Mouse (Mus musculus) CH12.LX (cell line): ENCODE data around the gene Ppp1r37. TPM values are rescaled to one million over a fixed set of nuclear protein-coding genes. Genes with fewer than 3 reads are reported as not detected.

ENCODE experiments used
- DNase-seq: peaks from one replicate; pipeline ENCODE4 v3.0.0-alpha.2; 2013; ENCODE audit errors: extremely low read depth
- H3K27ac ChIP-seq: 2 replicates; pipeline ENCODE4 v1.5.1; 2012; ENCODE audit warnings: low read depth, mild to moderate bottlenecking, control low read depth, moderate library complexity; ENCODE audit not compliant: insufficient read depth
- H3K27me3 ChIP-seq: replicated peaks from 2 replicates; pipeline ENCODE3; 2012; ENCODE audit warnings: inconsistent platforms
- H3K36me3 ChIP-seq, 2 experiments: replicated peaks in 1 of 2; 2 replicates each; pipeline versions ENCODE3 to v1.6.1; 2012; ENCODE audit warnings: inconsistent platforms in 1 of 2, low read length in 1 of 2, mild to moderate bottlenecking in 1 of 2, mixed read lengths in 1 of 2, moderate library complexity in 1 of 2; ENCODE audit not compliant: control insufficient read depth in 1 of 2, insufficient read depth in 1 of 2
- H3K4me1 ChIP-seq, 2 experiments: 2 replicates each; pipeline ENCODE4 v1.6.1; 2012; ENCODE audit warnings: inconsistent platforms in 1 of 2, moderate library complexity in 1 of 2; ENCODE audit not compliant: insufficient read depth in 2 of 2, control insufficient read depth in 1 of 2
- H3K4me2 ChIP-seq: 2 replicates; pipeline ENCODE4 v1.6.1; 2012; ENCODE audit warnings: low read depth, mild to moderate bottlenecking, control low read depth; ENCODE audit not compliant: poor library complexity, insufficient read depth, severe bottlenecking
- H3K4me3 ChIP-seq, 3 experiments: fragments of 150-350 bp in 1 of 3; sonication (generic) in 1 of 3; replicated peaks in 1 of 3; 2 replicates each; pipeline versions ENCODE3 to v1.5.1; 2011 to 2012; ENCODE audit warnings: low read depth in 2 of 3, low read length in 2 of 3, mild to moderate bottlenecking in 2 of 3, moderate library complexity in 2 of 3, control low read depth in 1 of 3, improper control_type of control experiment in 1 of 3, inconsistent platforms in 1 of 3, mixed read lengths in 1 of 3; ENCODE audit not compliant: poor library complexity in 1 of 3
- H3K79me2 ChIP-seq: replicated peaks from 2 replicates; pipeline ENCODE4 v1.6.1; 2012; ENCODE audit warnings: mild to moderate bottlenecking, moderate library complexity; ENCODE audit not compliant: control insufficient read depth, poor library complexity, insufficient read depth, severe bottlenecking; ENCODE audit errors: extremely low read depth
- H3K9ac ChIP-seq: 2 replicates; pipeline ENCODE4 v1.6.1; 2012; ENCODE audit warnings: low read depth, mild to moderate bottlenecking, control low read depth, moderate library complexity; ENCODE audit not compliant: insufficient read depth
- H3K9me3 ChIP-seq: replicated peaks from 2 replicates; pipeline ENCODE3; 2012; ENCODE audit warnings: low read length, inconsistent platforms, mixed read lengths
- CHD1 ChIP-seq: IDR thresholded peaks from 2 replicates; pipeline ENCODE4 v1.6.1; 2012; ENCODE audit warnings: low read depth, low read length, improper control_type of control experiment, inconsistent platforms
- CTCF ChIP-seq, 2 experiments: IDR thresholded peaks in 1 of 2; conservative IDR thresholded peaks in 1 of 2; 2 replicates each; pipeline ENCODE4 v1.5.1; 2011 to 2012; ENCODE audit warnings: low read depth in 2 of 2, low read length in 2 of 2, improper control_type of control experiment in 1 of 2, inconsistent platforms in 1 of 2, mild to moderate bottlenecking in 1 of 2, moderate library complexity in 1 of 2
- E2F4 ChIP-seq: IDR thresholded peaks from 2 replicates; pipeline ENCODE4 v1.6.1; 2011; ENCODE audit warnings: low read depth, low read length, improper control_type of control experiment; ENCODE audit not compliant: insufficient replicate concordance
- ELF1 ChIP-seq: IDR thresholded peaks from 2 replicates; pipeline ENCODE4 v1.6.1; 2014; ENCODE audit warnings: low read depth, mild to moderate bottlenecking, inconsistent platforms, low read length, improper control_type of control experiment
- EP300 ChIP-seq: IDR thresholded peaks from 2 replicates; pipeline ENCODE4 v1.6.1; 2011; ENCODE audit warnings: low read length, improper control_type of control experiment
- ETS1 ChIP-seq: conservative IDR thresholded peaks from 2 replicates; pipeline ENCODE4 v1.6.1; 2012; ENCODE audit warnings: low read depth, mild to moderate bottlenecking, inconsistent platforms, low read length, improper control_type of control experiment, moderate library complexity
- GABPA ChIP-seq: IDR thresholded peaks from 2 replicates; pipeline ENCODE4 v1.6.1; 2012; ENCODE audit warnings: low read depth, low read length, improper control_type of control experiment, inconsistent platforms; ENCODE audit not compliant: insufficient replicate concordance
- HCFC1 ChIP-seq: IDR thresholded peaks from 2 replicates; pipeline ENCODE4 v1.6.1; 2012; ENCODE audit warnings: low read depth, mild to moderate bottlenecking, inconsistent platforms, low read length, improper control_type of control experiment
- IRF4 ChIP-seq: IDR thresholded peaks from 2 replicates; pipeline ENCODE4 v1.6.1; 2014; ENCODE audit warnings: low read depth, mild to moderate bottlenecking, inconsistent platforms, low read length, improper control_type of control experiment
- JUN ChIP-seq: IDR thresholded peaks from 2 replicates; pipeline ENCODE4 v1.6.1; 2011; ENCODE audit warnings: low read depth, mild to moderate bottlenecking, low read length, improper control_type of control experiment, moderate library complexity; ENCODE audit not compliant: insufficient read depth
- JUND ChIP-seq: conservative IDR thresholded peaks from 2 replicates; pipeline ENCODE4 v1.6.1; 2011; ENCODE audit warnings: low read depth, low read length, improper control_type of control experiment
- KAT2A ChIP-seq: IDR thresholded peaks from 2 replicates; pipeline ENCODE4 v1.6.1; 2012; ENCODE audit warnings: low read length, improper control_type of control experiment, inconsistent platforms; ENCODE audit not compliant: insufficient replicate concordance
- MAZ ChIP-seq: IDR thresholded peaks from 2 replicates; pipeline ENCODE4 v1.6.1; 2012; ENCODE audit warnings: low read depth, mild to moderate bottlenecking, inconsistent platforms, low read length, improper control_type of control experiment, moderate library complexity
- MEF2A ChIP-seq: IDR thresholded peaks from 2 replicates; pipeline ENCODE4 v1.6.1; 2014; ENCODE audit warnings: low read depth, mild to moderate bottlenecking, inconsistent platforms, low read length, improper control_type of control experiment, borderline replicate concordance
- MXI1 ChIP-seq: IDR thresholded peaks from 2 replicates; pipeline ENCODE4 v1.6.1; 2011; ENCODE audit warnings: mild to moderate bottlenecking, low read depth, low read length, improper control_type of control experiment
- MYC ChIP-seq: IDR thresholded peaks from 2 replicates; pipeline ENCODE4 v1.6.1; 2011; ENCODE audit warnings: low read depth, mild to moderate bottlenecking, improper control_type of control experiment, low read length
- NELFE ChIP-seq: IDR thresholded peaks from 2 replicates; pipeline ENCODE4 v1.6.1; 2011; ENCODE audit warnings: low read depth, low read length, improper control_type of control experiment
- NRF1 ChIP-seq: IDR thresholded peaks from 2 replicates; pipeline ENCODE4 v1.6.1; 2014; ENCODE audit warnings: low read depth, mild to moderate bottlenecking, inconsistent platforms, low read length, improper control_type of control experiment, moderate library complexity
- PAX5 ChIP-seq: IDR thresholded peaks from 2 replicates; pipeline ENCODE4 v1.6.1; 2012; ENCODE audit warnings: low read length, inconsistent platforms, mixed read lengths
- POLR2AphosphoS2 ChIP-seq: IDR thresholded peaks from 2 replicates; pipeline ENCODE4 v1.6.1; 2011; ENCODE audit warnings: low read depth, low read length, improper control_type of control experiment
- RAD21 ChIP-seq: IDR thresholded peaks from 2 replicates; pipeline ENCODE4 v1.6.1; 2011; ENCODE audit warnings: low read depth, mild to moderate bottlenecking, low read length, improper control_type of control experiment, moderate library complexity
- RCOR1 ChIP-seq: conservative IDR thresholded peaks from 2 replicates; pipeline ENCODE4 v1.6.1; 2012; ENCODE audit warnings: low read depth, mild to moderate bottlenecking, inconsistent platforms, low read length, improper control_type of control experiment
- SIN3A ChIP-seq: IDR thresholded peaks from 2 replicates; pipeline ENCODE4 v1.6.1; 2012; ENCODE audit warnings: low read length, improper control_type of control experiment, inconsistent platforms
- SMC3 ChIP-seq: IDR thresholded peaks from 2 replicates; pipeline ENCODE4 v1.6.1; 2011; ENCODE audit warnings: low read depth, low read length, improper control_type of control experiment
- UBTF ChIP-seq: IDR thresholded peaks from 2 replicates; pipeline ENCODE4 v1.6.1; 2012; ENCODE audit warnings: low read depth, mild to moderate bottlenecking, inconsistent platforms, low read length, improper control_type of control experiment, moderate library complexity
- USF1 ChIP-seq: IDR thresholded peaks from 2 replicates; pipeline ENCODE4 v1.6.1; 2014; ENCODE audit warnings: low read depth, mild to moderate bottlenecking, inconsistent platforms, low read length, improper control_type of control experiment
- USF2 ChIP-seq: conservative IDR thresholded peaks from 2 replicates; pipeline ENCODE4 v1.6.1; 2011; ENCODE audit warnings: low read depth, low read length, improper control_type of control experiment
- ZC3H11A ChIP-seq: IDR thresholded peaks from 2 replicates; pipeline ENCODE4 v1.6.1; 2012; ENCODE audit warnings: low read depth, mild to moderate bottlenecking, inconsistent platforms, low read length, improper control_type of control experiment
- ZKSCAN1 ChIP-seq: IDR thresholded peaks from 2 replicates; pipeline ENCODE4 v1.6.1; 2012; ENCODE audit warnings: low read depth, inconsistent platforms, low read length, improper control_type of control experiment, borderline replicate concordance
- ZMIZ1 ChIP-seq: IDR thresholded peaks from 2 replicates; pipeline ENCODE4 v1.6.1; 2012; ENCODE audit warnings: low read depth, mild to moderate bottlenecking, inconsistent platforms, low read length, improper control_type of control experiment
- ZNF384 ChIP-seq: IDR thresholded peaks from 2 replicates; pipeline ENCODE4 v1.6.1; 2012; ENCODE audit warnings: low read depth, low read length, improper control_type of control experiment, inconsistent platforms
- dilution Hi-C: fragments of 300-500 bp; cut with MboI; formaldehyde crosslinking; loops from 2 replicates; pipeline ENCODE4 v1.14.3; 2020; ENCODE audit warnings: low sequenced_read_pairs; ENCODE audit not compliant: extremely low pct_unique_long_range_greater_than_20kb, extremely low pct_ligation_motif_present
- in situ Hi-C: fragments of 300-500 bp; cut with MboI; formaldehyde crosslinking; loops from 3 replicates; pipeline ENCODE4 v1.14.3; 2019; ENCODE audit warnings: low sequenced_read_pairs, low pct_ligation_motif_present, low pct_unique_long_range_greater_than_20kb, mixed read lengths
- polyA plus RNA-seq: library from polyadenylated mRNA; unstranded; fragments of >175 nt; gene quantifications from 2 replicates; pipeline ENCODE4 v1.2.1, GENCODE M21; 2012; ENCODE audit warnings: low read depth; ENCODE audit not compliant: insufficient read length
- total RNA-seq, 2 experiments: library from RNA; depleted of rRNA; stranded (reverse); fragments of 300-350 nt in 1 of 2; fragments of >200 nt in 1 of 2; gene quantifications; 2 replicates each; pipeline ENCODE4 v1.2.3; 2012 to 2014

The Ppp1r37 gene
- total and polyA plus RNA-seq, 3 experiments = 7.3 to 15.7 (median 13.8) TPM

DNA sequence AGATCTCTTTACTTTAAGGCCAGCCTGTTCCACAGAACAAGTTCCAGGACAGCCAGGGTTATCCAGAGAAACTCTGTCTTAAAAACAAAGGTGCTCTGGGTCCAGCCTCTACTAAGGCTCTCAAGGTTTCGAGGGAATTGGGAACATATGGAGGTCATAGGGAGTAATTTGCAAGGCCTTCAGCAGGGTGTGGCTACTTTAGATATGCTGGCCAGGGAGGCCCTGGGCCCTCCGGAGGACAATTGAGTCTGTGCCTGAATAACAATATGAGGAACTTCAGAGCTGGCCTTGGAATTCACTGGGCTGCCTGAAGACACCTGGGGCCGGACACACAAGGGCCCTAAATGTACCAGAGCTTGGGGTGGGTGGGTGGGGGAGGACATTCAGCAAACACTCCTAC is 12.7 kb upstream of the Ppp1r37 start:
- no peak overlapping the region for H3K4me2 ChIP-seq
- no peak for DNase-seq
- H3K36me3 ChIP-seq = peaks cover 15 to 28% of the 10 kb centered on the region in 2 experiments
- H3K4me1 ChIP-seq = peaks cover 17 to 56% of the 10 kb centered on the region in 2 experiments
- TF ChIP-seq CTCF (conservative IDR thresholded peaks at IDR 0.05 in 1 of 2, IDR thresholded peaks at IDR 0.05 in 1 of 2; ENCODE audit: low read depth in 2 of 2, low read length in 2 of 2) = no peak
- no peak for TF ChIP-seq ELF1
- TF ChIP-seq JUN = no peak
- no peak for TF ChIP-seq GABPA
- TF ChIP-seq USF2 = no peak
- TF ChIP-seq PAX5 = no peak
- no peak for TF ChIP-seq CHD1
- TF ChIP-seq MXI1 = no peak
- TF ChIP-seq SMC3 = no peak
- TF ChIP-seq E2F4 = no peak
- TF ChIP-seq ZKSCAN1 = no peak
- no peak for TF ChIP-seq MAZ
- no peak for TF ChIP-seq EP300
- no peak for TF ChIP-seq RAD21
- TF ChIP-seq ETS1 = no peak
- TF ChIP-seq NRF1 = no peak
- no peak for TF ChIP-seq MYC
- no peak for TF ChIP-seq ZNF384
- no peak overlapping the region for H3K4me3 ChIP-seq
- H3K9ac ChIP-seq = no peak overlapping the region
- no peaks in the 10 kb centered on the region for H3K27me3 ChIP-seq
- dilution Hi-C loops = no loop called here
- no peaks in the 10 kb centered on the region for H3K9me3 ChIP-seq
- peaks cover 45% of the 10 kb centered on the region for H3K79me2 ChIP-seq
- in situ Hi-C loops = loop anchor here (10.0 kb wide), 1 partner anchor 71 kb away; the partner anchor contains the start of genes Bloc1s3 and Trappc6a
- H3K27ac ChIP-seq = no peak overlapping the region

DNA sequence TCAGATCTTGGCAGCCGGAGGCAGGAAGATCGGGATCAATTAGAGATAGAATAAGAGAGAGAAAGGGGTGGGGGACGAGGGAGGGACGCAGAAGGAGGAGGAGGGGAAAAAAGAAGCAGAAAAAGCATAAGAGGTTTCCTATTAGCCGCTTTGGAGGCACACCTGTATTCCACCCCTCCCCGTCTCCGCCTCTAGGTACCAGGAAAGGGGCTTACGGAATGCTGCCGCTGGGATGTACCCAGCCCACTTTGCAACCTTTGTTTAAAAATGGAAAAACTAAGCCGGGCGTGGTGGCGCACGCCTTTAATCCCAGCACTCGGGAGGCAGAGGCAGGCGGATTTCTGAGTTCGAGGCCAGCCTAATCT is 10.9 kb upstream of the Ppp1r37 start:
- TF ChIP-seq GABPA = no peak
- TF ChIP-seq USF1 = no peak
- no peak for TF ChIP-seq EP300
- TF ChIP-seq NELFE = no peak
- TF ChIP-seq SIN3A = no peak
- no peak for TF ChIP-seq IRF4
- no peak for TF ChIP-seq MEF2A
- no peak for TF ChIP-seq ZMIZ1
- TF ChIP-seq ZC3H11A = no peak
- no peak for TF ChIP-seq ELF1
- no peak for TF ChIP-seq KAT2A
- no peak for TF ChIP-seq PAX5
- TF ChIP-seq ZNF384 = no peak
- no peak for TF ChIP-seq MXI1
- TF ChIP-seq POLR2AphosphoS2 = no peak
- TF ChIP-seq JUND = no peak
- no peak for TF ChIP-seq UBTF
- TF ChIP-seq E2F4 = no peak
- no peak for TF ChIP-seq RCOR1
- no peak for TF ChIP-seq HCFC1
- peak overlapping the region; percentile 48 to 73 (median 65) for H3K4me3 ChIP-seq
- no peak for DNase-seq
- peaks cover 42% of the 10 kb centered on the region for H3K79me2 ChIP-seq
- peaks cover 8 to 56% of the 10 kb centered on the region in 2 experiments for H3K4me1 ChIP-seq
- in situ Hi-C loops = loop anchor here (10.0 to 25.0 kb wide), 2 partner anchors 69 to 161 kb away; partner anchors contain the start of genes Bloc1s3, Ckm, Klc3 and Trappc6a
- dilution Hi-C loops = no loop called here
- H3K27me3 ChIP-seq = no peaks in the 10 kb centered on the region
- H3K27ac ChIP-seq = peak overlapping the region; percentile 77; the same call in 1 of the 2 replicates
- H3K36me3 ChIP-seq = peaks cover 20 to 30% of the 10 kb centered on the region in 2 experiments
- no peaks in the 10 kb centered on the region for H3K9me3 ChIP-seq
- peak overlapping the region; percentile 76; the same call in 1 of the 2 replicates for H3K9ac ChIP-seq
- H3K4me2 ChIP-seq = peak overlapping the region; percentile 62
